Mouse (Mus musculus): ENCODE results near the gene Dolpp1. TPM values are rescaled to one million over a fixed set of nuclear protein-coding genes. Genes with fewer than 3 reads are reported as not detected.

The Dolpp1 gene
- polyA plus RNA-seq, 1 experiment from 2014 or later, result 19.5 TPM

DNA sequence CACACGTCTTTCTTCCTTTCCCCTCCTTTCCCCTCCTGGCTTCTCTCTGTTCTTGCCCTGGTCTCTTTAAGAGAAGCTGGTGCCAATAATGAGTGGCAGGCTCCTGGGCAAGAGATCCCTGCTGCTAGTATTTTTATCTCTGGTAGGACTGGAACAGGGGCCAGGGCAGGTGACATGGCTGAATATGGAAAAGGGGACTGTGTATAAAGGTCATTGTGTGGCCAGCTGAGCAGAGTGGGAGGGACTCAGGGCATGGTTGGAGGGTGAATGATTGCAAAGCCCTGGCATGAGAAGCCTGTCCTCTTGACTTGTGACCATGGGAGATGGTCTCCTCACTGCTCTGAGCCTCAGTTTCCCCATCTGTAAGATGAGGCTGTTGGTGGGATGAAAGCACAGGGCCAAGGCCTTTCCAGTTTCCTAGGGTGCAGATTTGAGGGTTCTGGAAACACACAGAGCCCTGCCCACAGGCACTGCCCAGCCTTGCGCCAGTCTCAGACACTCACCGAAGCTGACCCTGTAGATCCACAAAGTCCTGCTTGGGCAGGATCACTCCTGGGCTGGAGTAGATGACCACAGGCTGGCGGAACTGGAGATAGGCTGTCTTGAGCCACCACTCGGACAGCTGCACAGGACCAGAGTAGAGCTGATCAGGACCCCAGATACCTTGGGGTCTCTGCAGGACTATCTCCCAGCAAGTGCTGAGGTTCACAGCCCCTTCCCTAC is 17.6 kb downstream of the Dolpp1 start:
- no peak for ATAC-seq (replicated peaks; ENCODE audit: insufficient number of reproducible peaks, low FRiP score, low TSS enrichment)
- H3K27me3 ChIP-seq (ENCODE audit: control insufficient read depth, insufficient read depth, low read length), result no peaks in the 10 kb centered on the region
- H3K9me3 ChIP-seq (replicated peaks; ENCODE audit: control insufficient read depth, low read length), result no peaks in the 10 kb centered on the region
- H3K4me1 ChIP-seq (ENCODE audit: control insufficient read depth, insufficient read depth, low read length), result peaks cover 5% of the 10 kb centered on the region; the same call in 1 of the 2 replicates
- H3K36me3 ChIP-seq (ENCODE audit: control insufficient read depth, insufficient read depth, low read length), result peaks cover 17% of the 10 kb centered on the region
- H3K27ac ChIP-seq (ENCODE audit: low read depth, low read length), result no peak overlapping the region
- 69% methylated on average over 5 of the region's 5 CpGs for WGBS (ENCODE audit: insufficient replicate concordance)
- no peak overlapping the region for H3K4me2 ChIP-seq
- H3K9ac ChIP-seq (ENCODE audit: low read depth, low read length), result no peak overlapping the region
- no peak overlapping the region for H3K4me3 ChIP-seq (ENCODE audit: low read depth, low read length)

- Histone ChIP-seq H3K9ac (ENCODE audit: low read depth, low read length) (0 out of 2 replicates have a peak overlapping the region, but pooled peaks have one; percentile 10), H3K4me1 (ENCODE audit: control insufficient read depth, insufficient read depth, low read length) (peaks cover 14% of the 10 kb centered on the region), H3K27me3 (ENCODE audit: control insufficient read depth, insufficient read depth, low read length) (no peaks in the 10 kb centered on the region), H3K4me3 (ENCODE audit: low read depth, low read length) (no peak overlapping the region; the same call in 1 of the 2 replicates), H3K9me3 (replicated peaks; ENCODE audit: control insufficient read depth, low read length) (no peaks in the 10 kb centered on the region), H3K4me2 (no peak overlapping the region), H3K36me3 (ENCODE audit: control insufficient read depth, insufficient read depth, low read length) (peaks cover 7% of the 10 kb centered on the region; the same call in 1 of the 2 replicates), H3K27ac (ENCODE audit: low read depth, low read length) (no peak overlapping the region)
- 72% methylated on average over 16 of the region's 16 CpGs for WGBS (ENCODE audit: insufficient replicate concordance)
- no peak for ATAC-seq (replicated peaks; ENCODE audit: insufficient number of reproducible peaks, low FRiP score, low TSS enrichment)
Measured at GRCm38 (mm10) chr2:30413038-30413973, 21.3 kb downstream of the Dolpp1 start.

DNA sequence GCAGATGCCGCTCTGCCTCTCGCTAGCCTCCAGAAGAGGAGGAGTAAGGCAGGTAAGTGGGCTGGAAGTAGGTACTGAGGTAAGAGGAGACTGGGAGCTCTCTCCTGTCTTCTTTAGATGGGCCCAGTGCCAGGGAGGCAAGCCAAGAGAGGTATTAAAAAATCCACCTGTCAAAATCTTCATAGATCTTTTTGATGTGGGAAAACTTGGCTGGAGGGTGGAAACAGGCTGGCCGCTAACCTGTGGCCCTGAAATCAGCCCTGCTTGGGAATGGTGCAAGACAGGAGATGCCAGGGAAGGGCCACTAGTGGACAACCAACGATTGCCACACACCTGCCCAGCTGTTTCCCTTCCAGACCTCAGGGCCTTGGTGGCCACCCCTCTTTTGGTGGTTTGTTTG is 22.0 kb downstream of the Dolpp1 start:
- no peak for ATAC-seq (replicated peaks; ENCODE audit: insufficient number of reproducible peaks, low FRiP score, low TSS enrichment)
- Histone ChIP-seq H3K27me3 (ENCODE audit: control insufficient read depth, insufficient read depth, low read length) (no peaks in the 10 kb centered on the region), H3K27ac (ENCODE audit: low read depth, low read length) (no peak overlapping the region), H3K4me2 (peak overlapping the region; percentile 90), H3K9me3 (replicated peaks; ENCODE audit: control insufficient read depth, low read length) (no peaks in the 10 kb centered on the region), H3K4me1 (ENCODE audit: control insufficient read depth, insufficient read depth, low read length) (peaks cover 22% of the 10 kb centered on the region), H3K9ac (ENCODE audit: low read depth, low read length) (0 out of 2 replicates have a peak overlapping the region, but pooled peaks have one; percentile 10), H3K4me3 (ENCODE audit: low read depth, low read length) (peak overlapping the region; percentile 93; the same call in 1 of the 2 replicates), H3K36me3 (ENCODE audit: control insufficient read depth, insufficient read depth, low read length) (peaks cover 7% of the 10 kb centered on the region; the same call in 1 of the 2 replicates)
- 80% methylated on average over 4 of the region's 4 CpGs for WGBS (ENCODE audit: insufficient replicate concordance)

DNA sequence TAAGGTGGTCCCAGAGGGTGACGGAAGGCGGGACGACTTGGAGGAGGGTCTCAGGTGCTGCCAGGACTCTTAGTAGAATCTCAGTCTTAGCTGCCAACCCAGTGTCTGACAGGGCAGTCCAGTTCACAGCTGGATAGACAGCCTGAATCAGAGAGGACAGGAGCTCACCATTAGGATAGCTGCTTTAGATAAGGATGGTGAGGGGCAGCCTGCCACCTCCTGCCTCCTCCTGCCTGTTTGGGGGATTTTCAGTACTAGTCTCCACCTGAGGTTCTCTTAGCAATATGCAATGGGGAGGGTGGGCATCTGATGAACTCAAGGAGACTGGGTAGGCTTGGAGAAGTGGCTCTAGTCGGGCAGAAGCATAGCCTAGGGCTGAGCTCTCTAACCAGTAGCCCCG is 22.6 kb downstream of the Dolpp1 start:
- H3K27ac ChIP-seq (ENCODE audit: low read depth, low read length), result no peak overlapping the region
- H3K27me3 ChIP-seq (ENCODE audit: control insufficient read depth, insufficient read depth, low read length), result no peaks in the 10 kb centered on the region
- 49% methylated on average over 5 of the region's 5 CpGs for WGBS (ENCODE audit: insufficient replicate concordance)
- H3K4me1 ChIP-seq (ENCODE audit: control insufficient read depth, insufficient read depth, low read length), result peaks cover 25% of the 10 kb centered on the region
- ATAC-seq (replicated peaks; ENCODE audit: insufficient number of reproducible peaks, low FRiP score, low TSS enrichment), result no peak
- peak overlapping the region; percentile 93 for H3K4me3 ChIP-seq (ENCODE audit: low read depth, low read length)
- peak overlapping the region; percentile 99 for H3K9ac ChIP-seq (ENCODE audit: low read depth, low read length)
- H3K4me2 ChIP-seq, result peak overlapping the region; percentile 90
- H3K9me3 ChIP-seq (replicated peaks; ENCODE audit: control insufficient read depth, low read length), result no peaks in the 10 kb centered on the region
- H3K36me3 ChIP-seq (ENCODE audit: control insufficient read depth, insufficient read depth, low read length), result peaks cover 7% of the 10 kb centered on the region; the same call in 1 of the 2 replicates

DNA sequence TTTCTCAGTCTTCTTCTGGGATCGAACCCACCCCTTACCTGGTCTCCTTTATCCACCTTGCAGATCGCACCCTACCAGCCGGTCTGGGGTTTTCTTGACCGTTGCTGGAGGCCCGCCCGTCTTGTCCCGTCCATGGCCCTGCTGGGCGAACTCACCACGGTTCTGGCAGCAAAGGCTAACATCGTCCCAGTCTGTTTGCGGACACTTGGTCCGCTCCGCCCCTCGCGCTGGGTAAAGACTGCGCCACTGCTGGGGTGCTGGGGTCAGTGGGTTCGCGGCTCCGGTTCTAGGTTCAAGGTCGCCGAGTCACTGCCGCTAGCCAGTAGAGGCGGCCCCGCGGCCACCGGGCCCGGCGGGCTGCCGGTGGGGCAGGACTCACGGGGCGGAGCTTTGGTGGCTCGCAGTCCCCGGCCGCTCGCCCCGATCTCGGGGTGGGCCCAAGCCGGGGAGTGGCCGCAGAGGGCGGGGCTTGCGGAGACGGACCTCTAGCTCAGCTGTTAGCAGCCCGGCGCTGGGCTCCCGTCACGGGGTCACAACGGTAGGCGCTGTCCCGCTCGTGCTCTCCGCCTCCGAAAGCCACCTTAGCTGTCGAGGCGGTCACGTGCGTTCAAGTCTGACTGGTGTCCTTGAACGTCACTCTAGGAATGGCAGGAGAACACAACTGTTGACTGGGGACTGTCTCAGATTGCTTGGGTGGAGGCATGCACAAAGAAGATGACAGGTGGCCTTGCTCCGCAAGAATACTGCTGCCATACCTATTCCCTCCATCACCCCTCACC is 23.3 kb downstream of the Dolpp1 start, which contains the start of gene Crat:
TSS of gene Crat (minus strand) at position 657 of the 779 bp plus-strand sequence.
- Histone ChIP-seq H3K4me2 (peak within 1 kb of the TSS; percentile 90), H3K27me3 (ENCODE audit: control insufficient read depth, insufficient read depth, low read length) (no peaks in the 10 kb centered on the region), H3K27ac (ENCODE audit: low read depth, low read length) (peak within 1 kb of the TSS; percentile 99), H3K9ac (ENCODE audit: low read depth, low read length) (peak within 1 kb of the TSS; percentile 99), H3K4me3 (ENCODE audit: low read depth, low read length) (peak within 1 kb of the TSS; percentile 93), H3K9me3 (replicated peaks; ENCODE audit: control insufficient read depth, low read length) (no peaks in the 10 kb centered on the region), H3K4me1 (ENCODE audit: control insufficient read depth, insufficient read depth, low read length) (peaks cover 23% of the 10 kb centered on the region), H3K36me3 (ENCODE audit: control insufficient read depth, insufficient read depth, low read length) (0 out of 2 replicates have a peak, but pooled peaks cover 4% of the 10 kb centered on the region)
- WGBS (ENCODE audit: insufficient replicate concordance), result under 1% methylated on average over 58 of the region's 58 CpGs
- peak; percentile 92 for ATAC-seq (replicated peaks; ENCODE audit: insufficient number of reproducible peaks, low FRiP score, low TSS enrichment)

DNA sequence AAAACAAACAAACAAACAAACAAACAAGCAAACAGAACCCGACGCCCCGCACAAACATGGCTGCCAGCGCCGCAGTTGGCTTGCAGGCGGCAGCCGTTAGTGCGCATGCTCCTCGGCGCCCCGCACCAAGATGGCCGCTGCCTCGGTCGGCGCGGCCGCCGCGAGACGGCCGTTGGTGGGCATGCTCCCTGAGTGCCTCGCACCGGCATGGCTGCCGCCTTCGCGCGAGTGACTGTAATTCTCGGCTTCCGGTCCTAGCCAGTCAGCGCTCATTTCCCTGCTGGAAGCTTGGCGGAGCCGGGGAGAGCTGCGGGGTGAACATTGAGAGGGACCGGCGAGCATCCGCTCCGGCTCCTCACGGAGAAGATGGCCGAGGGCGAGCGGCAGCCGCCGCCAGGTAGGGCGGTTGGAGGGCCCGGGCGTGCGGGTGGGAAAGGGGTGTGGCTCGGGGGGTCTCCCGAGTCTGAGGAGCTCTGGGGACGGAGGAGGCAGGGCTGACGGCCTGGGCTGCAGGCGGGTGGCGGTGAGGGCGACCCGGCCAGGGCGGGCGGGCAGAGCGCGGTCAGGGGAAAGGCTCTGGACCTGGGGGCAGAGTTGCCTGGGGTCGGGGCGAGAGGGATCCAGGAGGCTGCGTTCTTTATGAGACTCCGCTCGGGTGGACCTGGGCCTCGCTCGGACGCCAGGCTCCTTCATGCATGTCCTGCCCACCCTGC is 24.0 kb downstream of the Dolpp1 start, which contains the start of gene Ptpa:
TSS of gene Ptpa (plus strand) at position 104 of the 713 bp plus-strand sequence.
- Histone ChIP-seq H3K4me2 (peak within 1 kb of the TSS; percentile 90), H3K27me3 (ENCODE audit: control insufficient read depth, insufficient read depth, low read length) (no peaks in the 10 kb centered on the region), H3K9me3 (replicated peaks; ENCODE audit: control insufficient read depth, low read length) (no peaks in the 10 kb centered on the region), H3K4me3 (ENCODE audit: low read depth, low read length) (peak within 1 kb of the TSS; percentile 93), H3K4me1 (ENCODE audit: control insufficient read depth, insufficient read depth, low read length) (peaks cover 23% of the 10 kb centered on the region), H3K9ac (ENCODE audit: low read depth, low read length) (peak within 1 kb of the TSS; percentile 99), H3K27ac (ENCODE audit: low read depth, low read length) (peak within 1 kb of the TSS; percentile 99), H3K36me3 (ENCODE audit: control insufficient read depth, insufficient read depth, low read length) (0 out of 2 replicates have a peak, but pooled peaks cover 4% of the 10 kb centered on the region)
- WGBS (ENCODE audit: insufficient replicate concordance), result under 1% methylated on average over 66 of the region's 67 CpGs
- ATAC-seq (replicated peaks; ENCODE audit: insufficient number of reproducible peaks, low FRiP score, low TSS enrichment), result peak; percentile 87

DNA sequence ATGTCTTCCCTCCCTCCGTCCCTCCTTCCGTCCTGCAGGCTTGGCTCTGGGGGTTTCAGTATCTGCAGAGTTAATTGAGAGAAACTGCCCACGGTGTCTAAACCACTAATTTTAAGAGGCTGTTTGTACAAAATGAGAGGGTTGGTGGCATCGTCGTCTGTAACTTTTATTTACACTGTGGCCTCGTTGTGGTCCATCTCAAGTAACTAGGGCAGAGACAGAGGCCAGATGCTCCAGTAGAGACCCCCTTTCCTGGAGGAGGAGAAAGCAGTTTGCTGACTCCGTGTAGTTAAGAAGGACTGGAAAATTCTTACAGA is 24.6 kb downstream of the Dolpp1 start:
- Histone ChIP-seq H3K4me2 (peak overlapping the region; percentile 90), H3K4me1 (ENCODE audit: control insufficient read depth, insufficient read depth, low read length) (peaks cover 23% of the 10 kb centered on the region), H3K27me3 (ENCODE audit: control insufficient read depth, insufficient read depth, low read length) (no peaks in the 10 kb centered on the region), H3K9ac (ENCODE audit: low read depth, low read length) (peak overlapping the region; percentile 99), H3K27ac (ENCODE audit: low read depth, low read length) (peak overlapping the region; percentile 99), H3K9me3 (replicated peaks; ENCODE audit: control insufficient read depth, low read length) (no peaks in the 10 kb centered on the region), H3K4me3 (ENCODE audit: low read depth, low read length) (peak overlapping the region; percentile 93), H3K36me3 (ENCODE audit: control insufficient read depth, insufficient read depth, low read length) (0 out of 2 replicates have a peak, but pooled peaks cover 4% of the 10 kb centered on the region)
- WGBS (ENCODE audit: insufficient replicate concordance), result 2% methylated on average over 5 of the region's 7 CpGs
- ATAC-seq (replicated peaks; ENCODE audit: insufficient number of reproducible peaks, low FRiP score, low TSS enrichment), result no peak
